Mouse (Mus musculus): ENCODE data around the gene Ppcs. TPM values are rescaled to one million over a fixed set of nuclear protein-coding genes. Genes with fewer than 3 reads are reported as not detected.

The Ppcs gene
- polyA plus RNA-seq, 1 experiment from 2014 or later = 21.8 TPM

DNA sequence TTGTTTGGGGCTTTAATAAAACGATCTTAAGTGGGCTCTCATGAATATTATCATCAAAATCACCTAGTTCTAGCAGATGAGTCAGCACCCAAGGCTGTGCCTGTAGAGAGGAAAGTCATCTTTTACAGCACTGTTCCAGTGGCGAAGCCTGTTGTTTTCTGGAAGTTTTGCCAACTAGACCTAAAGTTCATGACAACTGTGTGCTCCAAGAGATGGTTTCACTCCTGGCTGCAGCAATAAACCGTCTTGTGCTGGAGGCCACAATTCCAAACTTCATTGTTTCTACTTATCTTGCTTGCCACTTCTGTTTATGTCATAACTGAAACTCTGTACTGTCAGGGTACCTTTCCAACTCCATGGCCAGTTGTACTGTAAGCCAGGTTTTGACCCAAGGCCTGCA is 5.0 kb downstream of the Ppcs start:
- H3K36me3 ChIP-seq = no peaks in the 10 kb centered on the region
- H3K9me3 ChIP-seq (replicated peaks) = no peaks in the 10 kb centered on the region
- ATAC-seq (ENCODE audit: low FRiP score) = no peak
- no peak overlapping the region for H3K27ac ChIP-seq (replicated peaks)
- no peak overlapping the region for H3K4me3 ChIP-seq (replicated peaks)
- H3K4me2 ChIP-seq = no peak overlapping the region
- 89% methylated on average over 3 of the region's 3 CpGs for WGBS
- no peaks in the 10 kb centered on the region for H3K27me3 ChIP-seq (replicated peaks)
- no peak overlapping the region for H3K9ac ChIP-seq (replicated peaks)
- peaks cover 42% of the 10 kb centered on the region for H3K4me1 ChIP-seq

DNA sequence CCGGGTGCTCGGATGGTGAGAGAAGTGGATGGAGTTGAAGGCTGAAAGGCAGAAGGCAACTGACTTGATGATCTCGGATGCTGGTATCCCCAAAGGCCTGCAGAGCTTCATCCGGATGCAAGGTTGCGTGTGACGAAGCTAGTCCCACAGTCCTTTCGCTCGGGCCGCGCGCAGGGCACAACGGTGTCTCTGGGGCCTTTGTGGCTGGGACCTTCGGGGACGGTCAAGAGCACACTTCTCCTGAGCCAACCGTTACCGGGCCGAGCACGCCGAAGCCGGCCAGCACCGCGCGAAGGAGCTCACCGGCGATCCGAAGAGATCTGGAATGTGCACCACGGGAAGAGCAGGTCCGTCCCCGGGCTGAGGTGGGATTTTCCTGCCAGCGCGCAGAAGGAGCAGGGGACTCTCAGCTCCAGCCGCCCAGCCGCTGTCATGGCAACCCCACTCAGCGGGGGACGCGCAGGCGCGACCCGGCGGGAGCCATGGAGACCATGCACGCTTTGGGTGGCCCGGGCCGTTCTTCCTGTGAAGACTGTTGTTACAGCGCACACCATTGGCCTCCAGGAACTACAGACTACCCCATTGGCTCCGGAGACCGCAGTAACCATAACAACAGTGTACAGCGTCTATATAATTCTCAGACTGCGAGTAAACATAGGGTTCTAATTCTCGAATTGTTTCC is 7.0 kb downstream of the Ppcs start, which contains the start of gene Ccdc30:
TSS of gene Ccdc30 (minus strand) at position 450 of the 682 bp plus-strand sequence.
- H3K9me3 ChIP-seq (replicated peaks) = no peaks in the 10 kb centered on the region
- ATAC-seq (ENCODE audit: low FRiP score) = peak; percentile 99
- no peaks in the 10 kb centered on the region for H3K27me3 ChIP-seq (replicated peaks)
- H3K27ac ChIP-seq (replicated peaks) = peak within 1 kb of the TSS; percentile 87
- peaks cover 28% of the 10 kb centered on the region for H3K4me1 ChIP-seq
- peak within 1 kb of the TSS; percentile 76 for H3K4me3 ChIP-seq (replicated peaks)
- WGBS = under 1% methylated on average over 49 of the region's 49 CpGs
- H3K4me2 ChIP-seq = peak within 1 kb of the TSS; percentile 90
- no peaks in the 10 kb centered on the region for H3K36me3 ChIP-seq
- peak within 1 kb of the TSS; percentile 68 for H3K9ac ChIP-seq (replicated peaks)

DNA sequence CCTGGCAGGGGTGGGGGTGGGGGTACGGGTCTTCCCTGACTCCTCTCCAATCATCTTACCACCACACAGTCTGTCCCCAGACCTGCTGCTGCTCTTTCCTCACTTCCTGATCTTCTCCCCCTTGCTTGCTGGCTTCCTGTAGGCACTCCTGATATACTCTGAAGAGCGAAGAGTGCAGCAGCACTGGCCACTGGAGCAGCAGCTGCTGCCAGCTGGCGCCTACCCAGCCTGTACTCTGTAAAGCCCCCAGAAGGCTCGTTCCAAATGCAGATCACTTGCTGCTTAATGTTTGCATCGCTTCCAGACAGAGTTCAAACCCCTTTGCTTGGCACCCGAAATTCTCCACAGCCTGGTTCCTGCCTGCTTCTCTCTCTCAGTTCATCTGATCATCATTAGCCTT is 9.4 kb downstream of the Ppcs start:
- Histone ChIP-seq H3K4me2 (peak overlapping the region; percentile 25), H3K4me1 (peaks cover 28% of the 10 kb centered on the region), H3K9ac (replicated peaks) (no peak overlapping the region), H3K4me3 (replicated peaks) (no peak overlapping the region), H3K36me3 (no peaks in the 10 kb centered on the region), H3K27ac (replicated peaks) (peak overlapping the region; percentile 29; the same call in 1 of the 2 replicates), H3K27me3 (replicated peaks) (no peaks in the 10 kb centered on the region), H3K9me3 (replicated peaks) (no peaks in the 10 kb centered on the region)
- ATAC-seq (ENCODE audit: low FRiP score) = peak; percentile 54
- WGBS = 37% methylated on average over 6 of the region's 6 CpGs

DNA sequence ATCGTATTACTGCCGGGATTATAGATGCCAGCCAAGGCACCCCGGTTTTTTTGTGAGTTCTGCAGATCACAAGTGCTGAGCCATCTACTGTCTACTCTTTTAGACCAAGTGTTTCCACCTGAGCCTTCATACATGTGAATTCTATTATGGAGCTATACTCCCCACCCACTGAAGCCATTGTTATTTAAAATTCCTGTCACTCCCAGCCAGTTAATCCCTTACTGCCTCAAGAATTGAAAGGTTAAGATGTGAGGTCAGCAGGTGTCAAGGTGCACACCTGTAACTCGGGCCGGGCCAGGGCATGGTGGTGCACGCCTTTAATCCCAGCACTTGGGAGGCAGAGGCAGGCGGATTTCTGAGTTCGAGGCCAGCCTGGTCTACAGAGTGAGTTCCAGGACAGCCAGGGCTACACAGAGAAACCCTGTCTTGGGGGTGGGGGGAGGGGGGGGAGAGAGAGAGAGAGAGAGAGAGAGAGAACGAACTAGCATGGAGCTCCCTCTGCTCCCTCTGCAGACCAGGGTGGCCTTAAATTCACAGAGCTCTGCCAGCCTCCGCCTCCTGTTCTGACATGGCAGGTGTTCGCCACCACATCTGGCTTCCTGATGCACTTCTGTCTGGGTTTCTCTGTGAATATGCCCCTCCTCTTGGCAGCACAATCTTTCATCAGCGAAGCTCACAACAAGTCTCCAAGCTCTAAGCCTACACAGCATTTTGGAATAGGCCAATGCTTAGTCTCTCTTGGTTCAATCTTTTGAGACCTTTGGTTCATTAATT is 10.2 kb downstream of the Ppcs start:
- H3K9ac ChIP-seq (replicated peaks) = no peak overlapping the region
- ATAC-seq (ENCODE audit: low FRiP score) = no peak
- no peaks in the 10 kb centered on the region for H3K36me3 ChIP-seq
- H3K4me3 ChIP-seq (replicated peaks) = no peak overlapping the region
- 80% methylated on average over 12 of the region's 12 CpGs for WGBS
- H3K4me1 ChIP-seq = peaks cover 28% of the 10 kb centered on the region
- no peaks in the 10 kb centered on the region for H3K27me3 ChIP-seq (replicated peaks)
- H3K27ac ChIP-seq (replicated peaks) = peak overlapping the region; percentile 29; the same call in 1 of the 2 replicates
- H3K4me2 ChIP-seq = peak overlapping the region; percentile 25; the same call in 1 of the 2 replicates
- no peaks in the 10 kb centered on the region for H3K9me3 ChIP-seq (replicated peaks)

DNA sequence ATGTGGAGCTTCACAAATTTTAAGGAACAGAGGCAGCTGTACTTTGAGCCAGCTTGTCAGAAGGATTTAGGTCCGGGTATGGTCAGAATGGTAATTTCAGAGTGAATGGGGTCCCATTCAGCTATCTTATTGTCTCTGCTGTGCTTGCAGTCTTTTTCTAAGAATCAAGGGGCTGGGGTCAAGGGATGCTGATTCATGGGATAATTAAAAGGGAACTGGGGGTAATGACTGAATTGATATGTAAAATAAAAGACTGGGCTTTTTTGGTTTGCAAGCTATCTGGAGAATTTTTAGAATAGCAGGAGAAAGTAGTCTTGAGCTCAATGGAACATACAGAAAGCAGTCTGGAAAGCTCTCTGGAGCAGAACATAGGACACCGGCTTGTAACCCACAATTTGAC is 18.8 kb downstream of the Ppcs start:
- H3K27ac ChIP-seq (replicated peaks) = no peak overlapping the region
- H3K9ac ChIP-seq (replicated peaks) = no peak overlapping the region
- 50% methylated on average over 2 of the region's 2 CpGs for WGBS
- ATAC-seq (ENCODE audit: low FRiP score) = no peak
- H3K4me1 ChIP-seq = no peaks in the 10 kb centered on the region
- no peaks in the 10 kb centered on the region for H3K27me3 ChIP-seq (replicated peaks)
- peaks cover 12% of the 10 kb centered on the region for H3K9me3 ChIP-seq (replicated peaks)
- H3K4me2 ChIP-seq = no peak overlapping the region
- H3K4me3 ChIP-seq (replicated peaks) = no peak overlapping the region
- H3K36me3 ChIP-seq = peaks cover 35% of the 10 kb centered on the region

DNA sequence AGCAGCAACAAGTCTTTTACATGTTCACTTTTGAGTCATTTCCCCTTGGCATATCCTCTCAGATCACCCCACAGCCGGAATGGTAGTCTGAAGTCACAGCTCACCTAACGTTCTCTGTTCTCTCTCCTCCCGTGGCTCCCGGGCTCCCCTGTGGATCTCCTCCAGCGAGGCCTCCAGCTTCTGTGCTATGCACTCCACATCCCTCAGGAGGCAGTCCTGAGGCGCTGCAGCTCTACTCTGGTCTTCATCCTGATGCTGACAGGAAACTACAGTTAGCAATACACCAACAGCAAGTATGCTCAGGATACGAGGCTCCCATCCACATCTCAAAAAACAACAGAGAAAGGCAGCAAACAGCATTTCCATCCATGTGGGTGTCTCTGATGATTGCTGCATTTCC is 21.3 kb downstream of the Ppcs start:
- Histone ChIP-seq H3K4me2 (no peak overlapping the region), H3K27me3 (replicated peaks) (no peaks in the 10 kb centered on the region), H3K4me1 (no peaks in the 10 kb centered on the region), H3K4me3 (replicated peaks) (no peak overlapping the region), H3K9me3 (replicated peaks) (peaks cover 12% of the 10 kb centered on the region), H3K36me3 (peaks cover 45% of the 10 kb centered on the region), H3K9ac (replicated peaks) (no peak overlapping the region), H3K27ac (replicated peaks) (no peak overlapping the region)
- no peak for ATAC-seq (ENCODE audit: low FRiP score)
- 66% methylated on average over 7 of the region's 7 CpGs for WGBS

DNA sequence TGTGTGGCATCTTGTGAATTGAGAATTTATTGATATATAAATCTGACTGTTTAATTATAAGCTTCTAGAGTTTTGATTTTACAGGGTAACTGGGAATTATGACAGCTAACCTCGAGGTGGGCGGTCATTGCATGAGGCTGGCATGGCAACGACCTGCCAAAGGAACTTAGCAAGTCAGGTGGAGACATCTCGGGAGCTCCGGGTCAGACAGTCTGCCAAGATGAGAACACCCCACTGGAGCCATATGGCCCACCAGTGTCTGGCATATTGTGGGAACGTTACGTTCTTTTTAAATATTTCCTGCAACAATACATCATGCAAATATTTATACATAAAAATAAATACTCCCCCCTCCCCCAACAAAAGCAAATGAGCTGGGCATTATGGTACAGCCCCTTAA is 23.5 kb downstream of the Ppcs start:
- Histone ChIP-seq H3K4me2 (no peak overlapping the region), H3K9ac (replicated peaks) (no peak overlapping the region), H3K27me3 (replicated peaks) (no peaks in the 10 kb centered on the region), H3K4me1 (no peaks in the 10 kb centered on the region), H3K4me3 (replicated peaks) (no peak overlapping the region), H3K27ac (replicated peaks) (no peak overlapping the region), H3K36me3 (peaks cover 43% of the 10 kb centered on the region), H3K9me3 (replicated peaks) (peaks cover 9% of the 10 kb centered on the region)
- 89% methylated on average over 7 of the region's 7 CpGs for WGBS
- ATAC-seq (ENCODE audit: low FRiP score) = no peak

DNA sequence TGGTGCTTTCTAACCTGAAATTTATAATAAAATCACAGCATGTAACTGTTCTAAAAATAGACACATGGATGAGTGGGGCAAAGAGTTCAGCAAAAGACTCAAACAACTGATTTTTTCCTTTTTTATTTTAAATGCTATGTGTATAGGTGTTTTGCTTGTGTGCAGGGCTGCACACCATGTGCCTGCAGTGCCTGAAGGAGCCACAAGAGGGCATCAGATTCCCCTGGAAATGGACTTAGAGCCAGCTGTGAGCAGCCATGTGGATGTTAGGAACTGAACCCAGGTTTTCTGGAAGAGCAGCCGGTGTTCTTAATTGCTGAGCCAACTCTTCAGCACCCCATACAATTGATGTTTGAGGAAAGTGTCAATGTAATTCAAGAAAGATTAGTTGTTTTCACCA is 31.9 kb downstream of the Ppcs start:
- no peaks in the 10 kb centered on the region for H3K9me3 ChIP-seq (replicated peaks)
- 94% methylated on average over 1 of the region's 1 CpGs for WGBS
- H3K27me3 ChIP-seq (replicated peaks) = no peaks in the 10 kb centered on the region
- H3K27ac ChIP-seq (replicated peaks) = no peak overlapping the region
- ATAC-seq (ENCODE audit: low FRiP score) = no peak
- no peak overlapping the region for H3K4me3 ChIP-seq (replicated peaks)
- no peak overlapping the region for H3K9ac ChIP-seq (replicated peaks)
- H3K4me2 ChIP-seq = no peak overlapping the region
- no peaks in the 10 kb centered on the region for H3K4me1 ChIP-seq
- H3K36me3 ChIP-seq = peaks cover 15% of the 10 kb centered on the region

DNA sequence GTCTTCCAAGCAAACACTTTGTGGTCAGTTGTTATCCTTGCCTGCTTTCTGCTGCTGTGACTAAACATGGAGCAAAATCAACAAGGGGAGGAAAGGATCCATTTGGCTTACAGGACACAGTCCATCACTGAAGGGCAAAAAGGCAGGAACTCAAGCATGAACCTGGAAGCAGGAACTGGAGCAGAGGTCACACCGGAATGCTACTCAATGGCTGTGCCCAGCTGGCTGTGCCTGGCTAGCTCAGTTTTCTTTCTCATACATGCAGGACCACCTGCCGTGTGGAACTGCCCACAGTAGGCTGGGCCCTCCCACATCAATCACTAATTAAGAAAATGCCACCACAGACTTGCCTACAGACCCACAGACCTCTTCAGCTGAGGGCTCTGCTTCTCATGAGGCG is 33.0 kb downstream of the Ppcs start:
- no peaks in the 10 kb centered on the region for H3K9me3 ChIP-seq (replicated peaks)
- H3K9ac ChIP-seq (replicated peaks) = no peak overlapping the region
- no peak overlapping the region for H3K4me3 ChIP-seq (replicated peaks)
- no peak overlapping the region for H3K4me2 ChIP-seq
- WGBS = 59% methylated on average over 3 of the region's 3 CpGs
- peaks cover 13% of the 10 kb centered on the region for H3K36me3 ChIP-seq
- no peaks in the 10 kb centered on the region for H3K27me3 ChIP-seq (replicated peaks)
- ATAC-seq (ENCODE audit: low FRiP score) = no peak
- no peaks in the 10 kb centered on the region for H3K4me1 ChIP-seq
- H3K27ac ChIP-seq (replicated peaks) = no peak overlapping the region

DNA sequence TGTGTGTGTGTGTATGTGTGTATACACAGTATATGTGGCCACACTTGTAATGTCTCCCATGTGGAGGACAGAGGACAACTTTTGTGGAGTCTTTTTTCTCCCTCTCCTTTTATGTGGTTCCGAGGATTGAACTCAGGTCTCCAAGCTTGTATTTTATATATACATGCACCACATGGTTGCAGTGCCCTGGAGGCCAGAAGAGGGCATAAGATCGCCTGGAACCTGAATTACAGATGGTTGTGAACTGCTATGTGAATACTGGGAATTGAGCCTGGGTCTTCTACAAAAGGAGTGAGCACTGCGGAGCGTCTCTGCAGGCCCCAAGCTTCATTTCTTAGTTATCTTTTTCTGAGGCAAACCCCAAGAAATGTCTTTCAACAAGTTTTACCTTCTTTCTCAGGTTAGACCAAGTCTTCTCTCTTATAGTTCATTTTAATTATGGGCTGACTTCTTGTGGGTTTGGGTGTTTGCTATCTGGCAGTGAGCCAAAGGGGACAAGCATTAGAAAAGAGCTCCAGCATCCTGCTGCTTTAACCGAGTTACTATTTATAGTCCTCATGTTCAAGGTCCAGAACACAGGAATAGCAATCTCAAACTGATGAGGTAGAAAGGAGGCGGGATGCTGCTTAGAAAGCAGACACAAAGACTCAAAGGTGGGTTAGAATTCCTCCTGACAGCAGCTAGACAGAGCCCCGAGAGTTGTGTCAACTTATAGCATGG is 40.6 kb downstream of the Ppcs start:
- Histone ChIP-seq H3K9ac (replicated peaks) (no peak overlapping the region), H3K4me2 (no peak overlapping the region), H3K27me3 (replicated peaks) (no peaks in the 10 kb centered on the region), H3K27ac (replicated peaks) (no peak overlapping the region), H3K4me1 (no peaks in the 10 kb centered on the region), H3K9me3 (replicated peaks) (no peaks in the 10 kb centered on the region), H3K36me3 (no peaks in the 10 kb centered on the region), H3K4me3 (replicated peaks) (no peak overlapping the region)
- 79% methylated on average over 7 of the region's 7 CpGs for WGBS
- ATAC-seq (ENCODE audit: low FRiP score) = no peak

DNA sequence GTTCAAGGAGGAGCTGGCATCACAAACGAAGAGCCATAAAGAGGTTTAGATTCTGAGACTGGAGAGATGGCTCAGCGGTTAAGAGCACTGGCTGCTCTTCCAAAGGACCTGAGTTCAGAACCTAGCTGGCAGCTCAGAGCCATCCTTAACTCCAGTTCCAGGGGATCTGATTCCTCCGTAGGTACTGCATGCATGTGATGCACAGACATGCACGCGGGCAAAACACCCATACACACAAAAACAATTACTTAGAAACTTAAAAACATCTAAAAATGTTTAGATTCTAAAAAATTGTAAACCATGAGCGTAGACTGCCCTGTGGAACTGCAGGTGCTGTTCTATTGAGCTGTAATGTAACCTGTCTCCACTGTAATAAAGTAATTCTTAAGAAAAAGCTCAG is 52.8 kb downstream of the Ppcs start:
- no peak overlapping the region for H3K9ac ChIP-seq (replicated peaks)
- H3K27ac ChIP-seq (replicated peaks) = no peak overlapping the region
- no peaks in the 10 kb centered on the region for H3K9me3 ChIP-seq (replicated peaks)
- H3K4me2 ChIP-seq = no peak overlapping the region
- H3K27me3 ChIP-seq (replicated peaks) = no peaks in the 10 kb centered on the region
- no peaks in the 10 kb centered on the region for H3K4me1 ChIP-seq
- no peaks in the 10 kb centered on the region for H3K36me3 ChIP-seq
- H3K4me3 ChIP-seq (replicated peaks) = no peak overlapping the region
- WGBS = 90% methylated on average over 6 of the region's 6 CpGs
- ATAC-seq (ENCODE audit: low FRiP score) = no peak
